Mouse (Mus musculus): ENCODE measurements around the gene Mrps22.
A peak's percentile ranks its signal among the peaks of the same experiment; 100 is the strongest.

The Mrps22 gene

DNA sequence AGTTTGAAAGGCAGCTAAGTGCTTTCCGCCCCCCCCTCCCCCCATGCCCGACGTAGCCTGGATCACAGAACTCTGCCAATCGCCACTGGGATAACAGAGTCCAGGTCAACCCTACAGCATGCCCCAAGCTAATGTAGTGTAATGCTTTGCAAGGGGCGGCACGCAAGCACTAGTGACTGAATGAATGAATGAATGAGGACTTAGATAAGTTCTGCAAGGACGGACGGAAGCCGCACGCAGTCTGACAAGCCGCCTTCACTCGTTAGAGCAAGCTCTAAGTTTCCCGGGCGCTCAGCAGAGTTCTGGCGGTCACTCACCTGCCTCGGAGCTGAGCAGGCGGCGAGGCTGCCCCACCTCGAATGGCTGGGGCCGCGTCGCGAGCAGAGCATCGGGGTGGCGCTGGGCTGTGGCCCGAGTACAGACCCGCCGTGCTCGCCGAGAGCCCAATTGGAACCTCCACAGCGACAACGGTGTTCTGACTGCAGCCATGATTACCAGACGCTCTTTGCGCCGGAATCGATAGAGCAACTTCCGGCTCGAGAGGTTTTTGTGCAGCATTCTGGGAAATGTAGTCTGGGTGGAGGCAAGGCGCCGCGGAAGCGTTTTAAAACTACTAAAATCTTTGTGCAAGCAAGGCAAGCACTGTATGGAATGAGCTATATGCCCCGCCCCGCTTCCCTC is at the start of gene Mrps22:
Mrps22 (minus strand) TSS at position 505 of the 681 bp plus-strand sequence.
- DNase-seq (ENCODE audit: extremely low spot score), result peak; percentile 84

- no peak for DNase-seq (ENCODE audit: extremely low spot score)
Measured at GRCm38 (mm10) chr9:98650547-98650946, 49.1 kb upstream of the Mrps22 start.

DNA sequence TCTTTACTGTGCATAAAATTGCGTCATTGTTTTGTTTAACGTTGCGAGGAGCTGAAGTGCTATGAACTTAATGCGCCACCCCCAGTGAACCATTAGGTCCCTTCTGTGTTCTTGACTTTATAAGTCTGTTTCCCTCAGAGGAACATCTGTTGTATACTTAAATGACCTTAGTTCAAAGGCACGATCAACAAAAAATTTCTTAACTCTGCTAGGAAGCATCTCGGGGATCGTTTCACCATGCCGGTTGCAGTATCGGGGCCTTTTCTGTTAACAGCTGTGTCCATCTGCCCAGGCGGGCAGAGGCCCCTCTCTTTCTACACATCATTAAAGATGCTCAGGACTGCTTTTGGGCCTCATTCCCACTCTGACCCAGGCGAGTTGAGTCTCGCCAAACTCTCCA is 46.0 kb upstream of the Mrps22 start:
- DNase-seq (ENCODE audit: extremely low spot score), result no peak

DNA sequence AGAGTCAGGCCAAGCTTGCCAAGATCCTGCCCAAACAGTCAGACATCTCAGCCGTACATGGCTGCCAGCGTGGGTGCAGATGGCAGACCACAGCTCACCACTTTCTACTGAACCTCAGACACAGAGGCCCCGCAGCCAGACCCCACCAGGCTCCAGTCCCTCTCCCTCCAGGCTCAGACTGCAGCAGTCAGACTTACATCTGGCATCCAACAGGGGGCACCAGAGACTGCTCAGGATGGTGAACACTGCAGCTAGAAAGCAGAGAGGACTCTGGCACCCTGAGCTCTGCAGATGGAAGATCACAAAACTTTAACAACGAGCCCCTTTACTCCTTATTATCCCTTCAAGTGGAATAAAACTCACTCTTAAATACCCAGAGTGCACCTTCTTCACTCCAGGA is 44.3 kb upstream of the Mrps22 start:
- peak; percentile 71 for DNase-seq (ENCODE audit: extremely low spot score)

GRCm38 (mm10) chr9:98642126-98642525 is 40.7 kb upstream of the Mrps22 start:
- no peak for DNase-seq (ENCODE audit: extremely low spot score)

- no peak for DNase-seq (ENCODE audit: extremely low spot score)
Measured at GRCm38 (mm10) chr9:98633287-98634162, 32.1 kb upstream of the Mrps22 start.

DNA sequence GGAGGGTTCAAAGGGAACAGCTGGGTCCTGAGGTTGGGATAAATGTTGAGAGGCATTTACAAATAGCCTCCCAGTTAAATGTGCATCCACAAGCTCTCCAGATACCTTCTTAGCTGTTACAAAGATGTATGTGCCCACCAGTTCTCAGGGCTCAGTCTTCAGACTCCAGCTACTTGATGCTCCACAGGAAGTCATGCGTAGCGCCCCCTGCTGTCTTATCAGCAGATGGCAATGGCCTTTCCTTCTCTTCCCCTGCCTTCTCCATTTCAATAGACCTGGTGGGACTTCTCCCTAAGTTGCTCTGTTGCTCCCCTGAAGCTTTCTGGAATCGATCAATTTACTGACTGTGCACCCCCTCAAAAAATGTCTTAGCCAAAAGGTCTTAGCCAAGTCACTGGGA is 27.0 kb upstream of the Mrps22 start:
- DNase-seq (ENCODE audit: extremely low spot score), result no peak

- no peak for DNase-seq (ENCODE audit: extremely low spot score)
Measured at GRCm38 (mm10) chr9:98604896-98605295, 3.4 kb upstream of the Mrps22 start.

- DNase-seq (ENCODE audit: extremely low spot score), result no peak
Measured at GRCm38 (mm10) chr9:98601837-98602359, 438 bp upstream of the Mrps22 start.

GRCm38 (mm10) chr9:98600094-98600493 is 1.4 kb downstream of the Mrps22 start:
- no peak for DNase-seq (ENCODE audit: extremely low spot score)

DNA sequence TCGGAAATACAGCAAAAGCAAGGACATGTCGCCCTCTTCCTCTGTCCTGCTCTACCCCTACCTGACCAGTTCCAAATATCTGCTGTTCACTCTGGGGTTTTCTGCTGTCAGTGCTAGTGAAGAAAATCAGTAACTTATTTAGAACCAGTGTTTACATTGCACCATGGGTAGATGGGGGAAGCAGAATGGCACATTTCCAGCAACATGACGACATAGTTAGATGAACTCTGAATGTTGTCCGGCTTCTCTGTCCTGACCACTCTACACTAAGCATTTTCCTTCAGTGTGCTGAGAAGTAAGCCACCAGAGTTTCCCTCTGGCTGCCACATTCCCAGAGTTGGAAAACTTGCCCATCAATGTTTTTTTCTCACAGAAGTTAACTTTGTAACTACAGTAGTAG is 17.6 kb downstream of the Mrps22 start:
- no peak for DNase-seq (ENCODE audit: extremely low spot score)

GRCm38 (mm10) chr9:98563137-98564126 is 38.0 kb downstream of the Mrps22 start, which contains the start of gene Copb2:
Copb2 (plus strand) TSS chr9:98563721.
- DNase-seq (ENCODE audit: extremely low spot score), result peak; percentile 96

- no peak for DNase-seq (ENCODE audit: extremely low spot score)
Measured at GRCm38 (mm10) chr9:98544042-98544441, 57.4 kb downstream of the Mrps22 start.

Data from embryo, embryonic 9.5 days (tissue).